Mouse (Mus musculus): ENCODE measurements around the gene Fam19a1.

DNA sequence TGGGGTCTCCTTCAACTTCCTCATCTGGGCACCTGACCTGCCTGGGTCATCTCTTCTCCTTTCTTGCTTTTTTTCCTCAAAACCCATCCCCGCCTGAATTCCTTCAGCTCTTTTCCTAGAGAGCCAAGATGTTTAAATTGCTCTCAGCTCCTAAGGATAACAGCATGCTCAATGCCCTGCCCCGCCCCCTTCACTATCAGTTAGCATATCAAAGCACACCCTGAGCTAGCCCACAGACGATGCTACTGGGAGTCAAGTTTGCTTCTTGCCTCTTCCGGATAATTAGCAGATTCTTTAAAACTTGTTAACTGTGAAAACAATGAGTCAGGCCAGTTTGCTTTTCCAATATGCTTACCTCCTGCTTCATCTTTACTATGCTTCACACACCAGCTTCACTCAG is 176.7 kb downstream of the Fam19a1 start:
- TF ChIP-seq CTCF (conservative IDR thresholded peaks at IDR 0.05; ENCODE audit: low read length) (no peak), POU5F1 (IDR thresholded peaks at IDR 0.05; ENCODE audit: borderline replicate concordance, low read length) (no peak), NANOG (IDR thresholded peaks at IDR 0.05; ENCODE audit: borderline replicate concordance, low read length) (no peak)
